ENCODE assay signal across 8 mouse cellular contexts in the genomic region with DNA sequence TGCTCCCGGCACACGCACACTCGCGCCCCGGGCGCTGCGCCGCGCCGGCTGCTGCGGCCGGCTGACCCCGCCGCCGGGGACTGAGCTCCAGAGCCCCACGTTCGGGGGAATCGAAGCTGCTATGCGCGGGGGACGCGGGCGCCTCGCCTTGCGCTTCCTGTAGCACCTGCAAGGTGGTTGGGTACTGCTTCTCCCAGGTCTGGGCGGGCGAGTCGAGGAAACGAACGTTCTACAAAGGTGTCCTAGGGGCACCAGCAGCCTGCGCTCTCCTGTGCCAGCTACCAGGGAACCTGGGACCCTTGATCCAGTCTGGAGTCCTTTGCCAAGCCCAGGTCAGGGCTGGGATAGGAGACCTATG. TPM values are rescaled to one million over a fixed set of nuclear protein-coding genes. Genes with fewer than 3 reads are reported as not detected.
DNase-seq lines count a peak whose midpoint lies in the region; ATAC-seq and TF ChIP-seq lines count a peak whose summit lies in the region.

No protein-coding gene starts in this region.

- under 1% methylated on average over 31 of the region's 31 CpGs for WGBS in limb, embryonic 15.5 days
- under 1% methylated on average over 29 of the region's 31 CpGs for WGBS in stomach, postnatal 0 days

- peaks cover 73% of the 10 kb centered on the region for H3K27me3 ChIP-seq in limb, embryonic 15.5 days
- peaks cover 25% of the 10 kb centered on the region for H3K27me3 ChIP-seq in stomach, postnatal 0 days (ENCODE audit: control insufficient read depth, insufficient read depth, low read length)

- TF ChIP-seq EP300 in stomach, postnatal 0 days (optimal IDR thresholded peaks at IDR 0.05): no peak

- no peak overlapping the region for H3K27ac ChIP-seq in limb, embryonic 15.5 days
- H3K27ac ChIP-seq in stomach, postnatal 0 days (replicated peaks): no peak overlapping the region

- no peaks in the 10 kb centered on the region for H3K9me3 ChIP-seq in limb, embryonic 15.5 days
- H3K9me3 ChIP-seq in stomach, postnatal 0 days (ENCODE audit: control insufficient read depth, low read length): no peaks in the 10 kb centered on the region

- H3K4me2 ChIP-seq in limb, embryonic 15.5 days: peak overlapping the region; percentile 97
- H3K4me2 ChIP-seq in stomach, postnatal 0 days (replicated peaks; ENCODE audit: low read depth): peak overlapping the region; percentile 73

- no peak for DNase-seq in cerebellum, adult 9-10 months
- peak; percentile 41 for DNase-seq in retina, embryonic 14.5 days (ENCODE audit: low spot score)
- no peak for DNase-seq in retina, postnatal 1 day
- DNase-seq in stomach, postnatal 0 days (ENCODE audit: low spot score): no peak
- no peak for DNase-seq in right cerebral cortex, adult 2 months (ENCODE audit: low spot score in 2 of 2)
- DNase-seq in gastrocnemius, postnatal 25 days: no peak

- H3K9ac ChIP-seq in limb, embryonic 15.5 days: no peak overlapping the region
- H3K9ac ChIP-seq in stomach, postnatal 0 days (ENCODE audit: low read length): no peak overlapping the region

- no peaks in the 10 kb centered on the region for H3K36me3 ChIP-seq in limb, embryonic 15.5 days
- H3K36me3 ChIP-seq in stomach, postnatal 0 days (ENCODE audit: control insufficient read depth, insufficient read depth, low read length): no peaks in the 10 kb centered on the region

- H3K4me1 ChIP-seq in limb, embryonic 15.5 days: peaks cover 24% of the 10 kb centered on the region
- no peaks in the 10 kb centered on the region for H3K4me1 ChIP-seq in stomach, postnatal 0 days (replicated peaks; ENCODE audit: control insufficient read depth, insufficient read depth)

- ATAC-seq in cerebellum, adult (ENCODE audit: insufficient number of reproducible peaks, low FRiP score, low TSS enrichment): peak; percentile 2; the same call in 1 of the 2 replicates
- ATAC-seq in limb, embryonic 15.5 days (ENCODE audit: insufficient number of reproducible peaks, low FRiP score, low TSS enrichment, low read depth): 0 out of 2 replicates have a peak, but pooled peaks have one; percentile 45
- ATAC-seq in stomach, postnatal 0 days (ENCODE audit: low FRiP score, low TSS enrichment): no peak

- TF ChIP-seq CTCF in stomach, postnatal 0 days (IDR thresholded peaks at IDR 0.05; ENCODE audit: low read depth): no peak

- H3K4me3 ChIP-seq in limb, embryonic 15.5 days: peak overlapping the region; percentile 52
- peak overlapping the region; percentile 45 for H3K4me3 ChIP-seq in stomach, postnatal 0 days (ENCODE audit: low read depth, low read length)

RNA-seq across cellular contexts. Expression of gene Gabbr2, which starts 0.3 kb away (rescaled TPM):
- polyA plus RNA-seq in limb, embryonic 15.5 days (2015; fragmentation: Nextera tagmentation; extraction: Ambion mirVana): 0.05 and 0.06 TPM in 2 replicates
- 0.04 and 0.06 TPM in 2 replicates for polyA plus RNA-seq in stomach, postnatal 0 days (2015; fragmentation: Nextera tagmentation; extraction: Ambion mirVana)
- under 1 TPM; 0.05 to 0.26 TPM for total RNA-seq in gastrocnemius, postnatal 25 days (2021)
